Mouse (Mus musculus) ES-E14 (cell line): ENCODE measurements at regions not wholly inside any gene's neighbourhood (a gene's known extent, or its start where the extent isn't known, plus 50 kb on each side); places are given as distances from the start of the nearest gene placed in this dataset.

Experiments used
- HCFC1 ChIP-seq: IDR thresholded peaks from 2 replicates; pipeline ENCODE4 v1.6.1; 2012; ENCODE audit warnings: low read length, inconsistent platforms, borderline replicate concordance; ENCODE audit not compliant: insufficient read depth
- MAFK ChIP-seq: IDR thresholded peaks from 2 replicates; pipeline ENCODE4 v1.6.1; 2014; ENCODE audit warnings: mild to moderate bottlenecking, low read depth, low read length, inconsistent platforms; ENCODE audit not compliant: insufficient read depth
- ZC3H11A ChIP-seq: IDR thresholded peaks from 2 replicates; pipeline ENCODE4 v1.6.1; 2012; ENCODE audit warnings: low read depth, mild to moderate bottlenecking, inconsistent platforms, low read length, borderline replicate concordance
- ZNF384 ChIP-seq: IDR thresholded peaks from 2 replicates; pipeline ENCODE4 v1.6.1; 2012; ENCODE audit warnings: low read depth, low read length, inconsistent platforms

GRCm38 (mm10) chr3:149169442-149169841 lies 179.1 kb upstream of the Adgrl2 start:
- TF ChIP-seq ZNF384 (no peak), ZC3H11A (no peak), MAFK (no peak), HCFC1 (no peak)
